Mouse (Mus musculus) embryo, embryonic 10.5 days (tissue): Measurements from ENCODE around the gene Rbm48.

Experiments used
- DNase-seq: peaks from one replicate; pipeline ENCODE4 v3.0.0-alpha.2; 2015; ENCODE audit warnings: low spot score

The Rbm48 gene

GRCm38 (mm10) chr5:3551481-3551880 lies 44.9 kb downstream of the Rbm48 start:
- DNase-seq, result no peak

- no peak for DNase-seq
Observed at GRCm38 (mm10) chr5:3546226-3546625, 50.2 kb downstream of the Rbm48 start.

GRCm38 (mm10) chr5:3544480-3544769 lies 52.0 kb downstream of the Rbm48 start:
- DNase-seq, result no peak

GRCm38 (mm10) chr5:3543629-3544479 lies 52.5 kb downstream of the Rbm48 start, which contains the start of gene Fam133b:
Gene Fam133b, plus strand, starts transcription at chr5:3543833.
- DNase-seq, result peak; percentile 94

- DNase-seq, result no peak
Observed at GRCm38 (mm10) chr5:3541871-3542270, 54.5 kb downstream of the Rbm48 start.

GRCm38 (mm10) chr5:3538505-3539472 lies 57.6 kb downstream of the Rbm48 start:
- DNase-seq, result no peak

- no peak for DNase-seq
Observed at GRCm38 (mm10) chr5:3536592-3537212, 59.7 kb downstream of the Rbm48 start.
